Mouse (Mus musculus) cortical plate, adult 2 months (tissue): ENCODE measurements around the gene Vgf.

ENCODE experiments used
- CTCF ChIP-seq: fragments of 200-500 bp; IDR thresholded peaks from 2 replicates; pipeline ENCODE4 v1.5.1; 2011; ENCODE audit warnings: mild to moderate bottlenecking, control low read depth, low read length; ENCODE audit not compliant: insufficient read depth; ENCODE audit errors: extremely low read depth
- POLR2A ChIP-seq: fragments of 200-500 bp; IDR thresholded peaks from 2 replicates; pipeline ENCODE4 v1.6.1; 2011; ENCODE audit warnings: mild to moderate bottlenecking, low read length, control low read depth; ENCODE audit not compliant: insufficient read depth; ENCODE audit errors: extremely low read depth

DNA sequence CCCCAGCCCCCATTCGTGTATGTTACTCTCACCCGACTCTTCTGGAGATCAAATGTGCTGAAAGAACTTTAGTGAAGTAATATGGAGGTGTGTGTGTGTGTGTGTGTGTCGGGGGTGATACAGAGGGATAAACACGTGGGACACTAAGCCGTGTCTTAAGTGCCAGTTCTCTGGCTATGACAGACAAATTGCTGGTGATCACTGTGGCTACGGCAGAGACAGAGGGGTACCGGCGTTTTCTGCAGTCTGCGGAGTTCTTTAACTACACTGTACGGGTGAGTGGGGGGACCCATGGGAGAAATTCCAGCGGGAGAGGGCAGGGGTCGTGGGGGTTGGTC is 38.3 kb upstream of the Vgf start, which contains the start of gene Znhit1:
- TF ChIP-seq POLR2A (no peak), CTCF (no peak)
